Mouse (Mus musculus) kidney, embryonic 14.5 days (tissue): Measurements from ENCODE around the gene Ccdc65. TPM values are rescaled to one million over a fixed set of nuclear protein-coding genes. Genes with fewer than 3 reads are reported as not detected.

Source experiments
- ATAC-seq: fragments of 200-750 bp; cut with Nextera tagmentation; 2 replicates; pipeline ENCODE4 v1.8.0; 2017; ENCODE audit warnings: moderate number of reproducible peaks, mild to moderate bottlenecking, moderate TSS enrichment, moderate library complexity; ENCODE audit not compliant: low FRiP score, low TSS enrichment
- H3K27ac ChIP-seq: fragments of 300-500 bp; sonication (generic); 2 replicates; pipeline ENCODE4 v1.5.1; 2014; ENCODE audit warnings: low read depth, mild to moderate bottlenecking, low read length, moderate library complexity, mixed read lengths
- H3K27me3 ChIP-seq: fragments of 300-500 bp; sonication (generic); 2 replicates; pipeline ENCODE4 v1.6.1; 2014; ENCODE audit warnings: mild to moderate bottlenecking, low read length; ENCODE audit not compliant: control insufficient read depth, insufficient read depth
- H3K36me3 ChIP-seq: fragments of 300-500 bp; sonication (generic); 2 replicates; pipeline ENCODE4 v1.6.1; 2014; ENCODE audit warnings: low read length, mixed read lengths; ENCODE audit not compliant: control insufficient read depth, insufficient read depth
- H3K4me1 ChIP-seq: fragments of 300-500 bp; sonication (generic); 2 replicates; pipeline ENCODE4 v1.6.1; 2014; ENCODE audit warnings: low read length, mixed read lengths; ENCODE audit not compliant: control insufficient read depth, insufficient read depth
- H3K4me2 ChIP-seq: fragments of 300-500 bp; sonication (generic); replicated peaks from 2 replicates; pipeline ENCODE4 v1.6.1; 2014; ENCODE audit warnings: low read depth, mild to moderate bottlenecking, low read length
- H3K4me3 ChIP-seq: fragments of 300-500 bp; sonication (generic); 2 replicates; pipeline ENCODE4 v1.5.1; 2014; ENCODE audit warnings: mild to moderate bottlenecking, low read length
- H3K9ac ChIP-seq: fragments of 300-500 bp; sonication (generic); 2 replicates; pipeline ENCODE4 v1.6.1; 2014; ENCODE audit warnings: low read depth, mild to moderate bottlenecking, low read length, moderate library complexity
- H3K9me3 ChIP-seq: fragments of 300-500 bp; sonication (generic); 2 replicates; pipeline ENCODE4 v1.6.1; 2016; ENCODE audit warnings: low read length; ENCODE audit not compliant: control insufficient read depth
- WGBS: fragments of 180-500 bp; shearing (Covaris S2); extraction: QIAGEN DNeasy Blood & Tissue Kit; methylation state at CpG from one replicate; pipeline ENCODE4 v1.1.7; 2014; 5-methylcytosine and 5-hydroxymethylcytosine counted together
- polyA plus RNA-seq: library from polyadenylated mRNA; unstranded; fragments of >200 nt; fragmentation: Nextera tagmentation; extraction: Ambion mirVana; gene quantifications from 2 replicates; pipeline ENCODE4 v1.2.1, GENCODE M21; 2014

Ccdc65 gene
- polyA plus RNA-seq, 1 experiment from 2014 or later = 0.69 TPM

- no peak overlapping the region for H3K4me2 ChIP-seq
- H3K36me3 ChIP-seq = no peaks in the 10 kb centered on the region
- no peak for ATAC-seq
- H3K9me3 ChIP-seq = no peaks in the 10 kb centered on the region
- no peak overlapping the region for H3K9ac ChIP-seq
- no peaks in the 10 kb centered on the region for H3K27me3 ChIP-seq
- WGBS = 63% methylated on average over 5 of the region's 5 CpGs
- H3K27ac ChIP-seq = no peak overlapping the region
- H3K4me3 ChIP-seq = no peak overlapping the region
- no peaks in the 10 kb centered on the region for H3K4me1 ChIP-seq
These were observed 6.2 kb downstream of the Ccdc65 start for GRCm38 (mm10) chr15:98714230-98714652.

GRCm38 (mm10) chr15:98717301-98717700, 9.3 kb downstream of the Ccdc65 start:
- Histone ChIP-seq H3K4me1 (no peaks in the 10 kb centered on the region), H3K27ac (no peak overlapping the region), H3K27me3 (no peaks in the 10 kb centered on the region), H3K4me3 (no peak overlapping the region), H3K36me3 (no peaks in the 10 kb centered on the region), H3K4me2 (no peak overlapping the region), H3K9me3 (no peaks in the 10 kb centered on the region), H3K9ac (no peak overlapping the region)
- 57% methylated on average over 16 of the region's 16 CpGs for WGBS
- no peak; the same call in 1 of the 2 replicates for ATAC-seq

GRCm38 (mm10) chr15:98722191-98722590, 14.2 kb downstream of the Ccdc65 start:
- ATAC-seq = no peak
- Histone ChIP-seq H3K36me3 (no peaks in the 10 kb centered on the region), H3K4me1 (peaks cover 24% of the 10 kb centered on the region), H3K9me3 (no peaks in the 10 kb centered on the region), H3K27me3 (no peaks in the 10 kb centered on the region), H3K9ac (no peak overlapping the region), H3K4me3 (no peak overlapping the region), H3K27ac (no peak overlapping the region), H3K4me2 (no peak overlapping the region)
- WGBS = 77% methylated on average over 8 of the region's 8 CpGs

GRCm38 (mm10) chr15:98722854-98723253, 14.8 kb downstream of the Ccdc65 start:
- peaks cover 30% of the 10 kb centered on the region for H3K4me1 ChIP-seq
- H3K9ac ChIP-seq = no peak overlapping the region
- no peaks in the 10 kb centered on the region for H3K36me3 ChIP-seq
- ATAC-seq = no peak
- H3K27me3 ChIP-seq = no peaks in the 10 kb centered on the region
- 29% methylated on average over 14 of the region's 14 CpGs for WGBS
- H3K27ac ChIP-seq = no peak overlapping the region
- H3K9me3 ChIP-seq = no peaks in the 10 kb centered on the region
- no peak overlapping the region for H3K4me3 ChIP-seq
- no peak overlapping the region for H3K4me2 ChIP-seq

- no peaks in the 10 kb centered on the region for H3K9me3 ChIP-seq
- H3K27me3 ChIP-seq = no peaks in the 10 kb centered on the region
- peak overlapping the region; percentile 33; the same call in 1 of the 2 replicates for H3K4me2 ChIP-seq
- H3K36me3 ChIP-seq = no peaks in the 10 kb centered on the region
- ATAC-seq = no peak
- no peak overlapping the region for H3K9ac ChIP-seq
- 36% methylated on average over 19 of the region's 19 CpGs for WGBS
- peaks cover 31% of the 10 kb centered on the region for H3K4me1 ChIP-seq
- H3K27ac ChIP-seq = no peak overlapping the region
- peak overlapping the region; percentile 10; the same call in 1 of the 2 replicates for H3K4me3 ChIP-seq
These were observed 16.4 kb downstream of the Ccdc65 start for GRCm38 (mm10) chr15:98724441-98724840.

- 70% methylated on average over 4 of the region's 4 CpGs for WGBS
- H3K4me2 ChIP-seq = no peak overlapping the region
- H3K9me3 ChIP-seq = no peaks in the 10 kb centered on the region
- no peak overlapping the region for H3K9ac ChIP-seq
- no peak overlapping the region for H3K4me3 ChIP-seq
- no peaks in the 10 kb centered on the region for H3K27me3 ChIP-seq
- H3K36me3 ChIP-seq = no peaks in the 10 kb centered on the region
- no peak for ATAC-seq
- H3K27ac ChIP-seq = no peak overlapping the region
- peaks cover 31% of the 10 kb centered on the region for H3K4me1 ChIP-seq
These were observed 18.1 kb downstream of the Ccdc65 start for GRCm38 (mm10) chr15:98726079-98726478.

GRCm38 (mm10) chr15:98726746-98727145, 18.7 kb downstream of the Ccdc65 start:
- no peaks in the 10 kb centered on the region for H3K9me3 ChIP-seq
- H3K4me3 ChIP-seq = peak overlapping the region; percentile 62
- H3K4me2 ChIP-seq = peak overlapping the region; percentile 96
- no peak overlapping the region for H3K27ac ChIP-seq
- ATAC-seq = no peak
- no peaks in the 10 kb centered on the region for H3K36me3 ChIP-seq
- no peaks in the 10 kb centered on the region for H3K27me3 ChIP-seq
- peaks cover 31% of the 10 kb centered on the region for H3K4me1 ChIP-seq
- WGBS = 33% methylated on average over 7 of the region's 7 CpGs
- H3K9ac ChIP-seq = peak overlapping the region; percentile 56; the same call in 1 of the 2 replicates

GRCm38 (mm10) chr15:98727443-98728321, 19.7 kb downstream of the Ccdc65 start, which contains the start of gene Fkbp11:
Gene Fkbp11 (minus strand): TSS chr15:98728198.
- no peaks in the 10 kb centered on the region for H3K27me3 ChIP-seq
- peak within 1 kb of the TSS; percentile 62 for H3K4me3 ChIP-seq
- ATAC-seq = peak; percentile 84
- peaks cover 29% of the 10 kb centered on the region for H3K4me1 ChIP-seq
- H3K9me3 ChIP-seq = no peaks in the 10 kb centered on the region
- H3K36me3 ChIP-seq = no peaks in the 10 kb centered on the region
- 1% methylated on average over 39 of the region's 39 CpGs for WGBS
- H3K27ac ChIP-seq = no peak within 1 kb of the TSS
- peak within 1 kb of the TSS; percentile 96 for H3K4me2 ChIP-seq
- peak within 1 kb of the TSS; percentile 56 for H3K9ac ChIP-seq

- Histone ChIP-seq H3K4me2 (peak overlapping the region; percentile 96), H3K27ac (no peak overlapping the region), H3K4me1 (peaks cover 25% of the 10 kb centered on the region), H3K27me3 (no peaks in the 10 kb centered on the region), H3K9ac (no peak overlapping the region), H3K9me3 (no peaks in the 10 kb centered on the region), H3K4me3 (peak overlapping the region; percentile 62; the same call in 1 of the 2 replicates), H3K36me3 (no peaks in the 10 kb centered on the region)
- WGBS = 24% methylated on average over 9 of the region's 9 CpGs
- no peak for ATAC-seq
These were observed 20.4 kb downstream of the Ccdc65 start for GRCm38 (mm10) chr15:98728366-98728765.
